Mouse (Mus musculus): ENCODE results near the gene Zfpm1. TPM values are rescaled to one million over a fixed set of nuclear protein-coding genes. Genes with fewer than 3 reads are reported as not detected.

Zfpm1 gene
- polyA plus RNA-seq, 1 experiment from 2014 or later: 3.3 TPM

Other genes with a start within 250 kb of the Zfpm1 start
- gene Trhr2, start 78.6 kb downstream of the Zfpm1 start, polyA plus RNA-seq (2016; fragmentation: Nextera tagmentation; extraction: Ambion mirVana): not detected in 2 replicates
- 64.0 and 64.4 TPM in 2 replicates for gene Zc3h18, start 94.5 kb downstream of the Zfpm1 start, polyA plus RNA-seq (2016; fragmentation: Nextera tagmentation; extraction: Ambion mirVana)
- not detected in 2 replicates for gene Il17c, start 139.9 kb downstream of the Zfpm1 start, polyA plus RNA-seq (2016; fragmentation: Nextera tagmentation; extraction: Ambion mirVana)
- 60.4 and 62.1 TPM in 2 replicates for gene Cyba, start 150.8 kb downstream of the Zfpm1 start, polyA plus RNA-seq (2016; fragmentation: Nextera tagmentation; extraction: Ambion mirVana)
- gene Mvd, start 161.3 kb downstream of the Zfpm1 start, polyA plus RNA-seq (2016; fragmentation: Nextera tagmentation; extraction: Ambion mirVana): 46.9 and 48.4 TPM in 2 replicates
- gene Snai3, start 178.6 kb downstream of the Zfpm1 start, polyA plus RNA-seq (2016; fragmentation: Nextera tagmentation; extraction: Ambion mirVana): not detected in 2 replicates
- 35.3 and 39.2 TPM in 2 replicates for gene Rnf166, start 193.9 kb downstream of the Zfpm1 start, polyA plus RNA-seq (2016; fragmentation: Nextera tagmentation; extraction: Ambion mirVana)
- gene Ctu2, start 194.0 kb downstream of the Zfpm1 start, polyA plus RNA-seq (2016; fragmentation: Nextera tagmentation; extraction: Ambion mirVana): 66.7 and 68.1 TPM in 2 replicates

Measured in hindbrain, embryonic 12.5 days (tissue).